Mouse (Mus musculus): Measurements from ENCODE around the gene Epb41l5. TPM values are rescaled to one million over a fixed set of nuclear protein-coding genes. Genes with fewer than 3 reads are reported as not detected.

The Epb41l5 gene
- polyA plus RNA-seq, 1 experiment from 2014 or later, result 10.3 TPM

DNA sequence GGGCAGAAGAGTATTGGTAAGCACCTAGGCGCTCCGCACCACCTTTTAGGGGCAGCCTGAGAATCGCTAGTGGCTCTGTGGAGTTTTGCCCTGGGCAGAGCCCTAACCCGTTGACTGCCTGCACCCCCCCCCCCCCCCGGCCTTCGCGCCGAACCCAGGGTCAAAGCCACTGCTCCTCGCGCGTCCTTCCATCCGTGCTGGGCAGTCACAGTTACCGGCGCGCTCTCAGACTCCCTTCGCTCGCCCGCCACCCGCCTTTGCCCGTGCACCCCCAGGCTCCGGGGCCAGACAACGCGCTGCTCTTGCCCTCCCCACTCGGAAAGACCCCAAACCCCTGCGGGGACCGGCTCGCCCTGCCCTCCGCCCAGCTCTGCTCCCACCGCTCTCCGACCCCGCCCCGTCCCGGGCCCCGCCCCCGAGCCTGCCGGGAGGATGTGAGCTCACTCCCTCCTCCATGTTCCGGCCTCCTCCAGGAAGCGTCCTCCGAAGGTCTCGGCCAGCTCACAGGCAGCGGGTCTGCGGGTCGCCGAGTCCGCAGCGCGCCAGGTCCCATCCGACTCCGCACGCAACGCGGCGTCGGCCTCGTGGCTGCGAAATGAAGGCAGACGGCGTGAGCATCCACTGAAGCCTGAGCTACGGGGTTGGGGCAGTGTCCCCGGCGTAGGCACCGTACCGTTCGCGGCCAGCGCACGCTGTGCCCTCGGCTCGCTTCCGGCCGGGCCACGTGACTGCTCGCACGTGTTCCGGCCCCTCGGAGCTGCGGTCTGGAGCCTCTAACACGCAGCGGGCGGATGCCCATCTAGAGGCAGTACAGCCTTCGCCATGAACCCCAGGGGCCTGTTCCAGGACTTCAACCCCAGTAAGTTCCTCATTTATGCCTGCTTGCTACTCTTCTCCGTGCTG, 122.9 kb downstream of the Epb41l5 start, which contains the start of gene Tmem185b:
Tmem185b (plus strand) TSS at position 472 of the 903 bp plus-strand sequence.
- Histone ChIP-seq H3K9me3 (peaks cover 22% of the 10 kb centered on the region), H3K27ac (peak within 1 kb of the TSS; percentile 73), H3K4me1 (peaks cover 29% of the 10 kb centered on the region), H3K9ac (peak within 1 kb of the TSS; percentile 81), H3K36me3 (peaks cover 33% of the 10 kb centered on the region), H3K27me3 (no peaks in the 10 kb centered on the region), H3K4me3 (peak within 1 kb of the TSS; percentile 70), H3K4me2 (replicated peaks) (peak within 1 kb of the TSS; percentile 92)
- peak; percentile 97 for ATAC-seq (ENCODE audit: low FRiP score, low read depth)
- WGBS, result 2% methylated on average over 77 of the region's 82 CpGs

DNA sequence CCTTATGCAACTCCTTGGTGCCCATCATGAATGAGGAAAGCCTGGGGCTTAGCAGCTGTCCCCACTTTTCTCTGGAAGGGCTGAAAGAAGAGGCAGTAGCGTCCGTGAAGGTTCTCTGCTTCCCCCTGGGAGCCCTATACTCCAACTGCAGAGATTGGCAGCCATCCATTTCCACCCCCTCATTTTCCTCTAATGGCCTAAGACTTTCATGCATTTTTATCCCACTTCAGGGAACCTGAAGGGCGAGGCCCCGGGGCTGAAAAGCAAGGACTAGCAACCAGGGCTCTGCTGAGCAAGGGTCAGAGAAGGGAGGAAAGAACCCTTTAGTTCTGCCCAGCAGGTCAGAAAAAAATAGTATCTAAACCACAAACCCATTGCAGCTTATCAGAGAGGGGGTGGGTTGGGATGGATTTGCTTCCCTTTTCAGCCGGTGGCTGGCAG, 123.8 kb downstream of the Epb41l5 start:
- H3K4me1 ChIP-seq, result peaks cover 29% of the 10 kb centered on the region
- no peak for ATAC-seq (ENCODE audit: low FRiP score, low read depth)

GRCm38 (mm10) chr1:119523826-119524225, 125.0 kb downstream of the Epb41l5 start:
- no peak overlapping the region for H3K4me2 ChIP-seq (replicated peaks)
- H3K36me3 ChIP-seq, result peaks cover 23% of the 10 kb centered on the region
- peaks cover 29% of the 10 kb centered on the region for H3K4me1 ChIP-seq
- no peak overlapping the region for H3K9ac ChIP-seq
- H3K27me3 ChIP-seq, result no peaks in the 10 kb centered on the region
- H3K27ac ChIP-seq, result no peak overlapping the region
- ATAC-seq (ENCODE audit: low FRiP score, low read depth), result no peak
- WGBS, result 87% methylated on average over 7 of the region's 7 CpGs
- no peak overlapping the region for H3K4me3 ChIP-seq
- H3K9me3 ChIP-seq, result peaks cover 20% of the 10 kb centered on the region

More for the DNA sequence above, 123.8 kb downstream of the Epb41l5 start:
- H3K27ac ChIP-seq, result no peak overlapping the region; the same call in 1 of the 2 replicates
- H3K27me3 ChIP-seq, result no peaks in the 10 kb centered on the region
- H3K36me3 ChIP-seq, result peaks cover 33% of the 10 kb centered on the region
- peaks cover 22% of the 10 kb centered on the region for H3K9me3 ChIP-seq
- 15% methylated on average over 5 of the region's 5 CpGs for WGBS
- H3K4me2 ChIP-seq (replicated peaks), result peak overlapping the region; percentile 92
- peak overlapping the region; percentile 70 for H3K4me3 ChIP-seq
- H3K9ac ChIP-seq, result peak overlapping the region; percentile 81

- H3K36me3 ChIP-seq, result peaks cover 18% of the 10 kb centered on the region
- H3K4me3 ChIP-seq, result no peak overlapping the region
- peaks cover 29% of the 10 kb centered on the region for H3K4me1 ChIP-seq
- no peak overlapping the region for H3K9ac ChIP-seq
- no peaks in the 10 kb centered on the region for H3K27me3 ChIP-seq
- peaks cover 15% of the 10 kb centered on the region; the same call in 1 of the 2 replicates for H3K9me3 ChIP-seq
- 84% methylated on average over 7 of the region's 7 CpGs for WGBS
- no peak overlapping the region for H3K27ac ChIP-seq
- no peak overlapping the region for H3K4me2 ChIP-seq (replicated peaks)
- ATAC-seq (ENCODE audit: low FRiP score, low read depth), result no peak
Measured at GRCm38 (mm10) chr1:119523369-119523768, 125.4 kb downstream of the Epb41l5 start.

GRCm38 (mm10) chr1:119522726-119523125, 126.1 kb downstream of the Epb41l5 start:
- WGBS, result 85% methylated on average over 4 of the region's 4 CpGs
- peaks cover 12% of the 10 kb centered on the region for H3K36me3 ChIP-seq
- ATAC-seq (ENCODE audit: low FRiP score, low read depth), result no peak
- peaks cover 10% of the 10 kb centered on the region; the same call in 1 of the 2 replicates for H3K9me3 ChIP-seq
- no peak overlapping the region for H3K4me3 ChIP-seq
- H3K4me2 ChIP-seq (replicated peaks), result no peak overlapping the region
- H3K4me1 ChIP-seq, result peaks cover 29% of the 10 kb centered on the region
- H3K9ac ChIP-seq, result no peak overlapping the region
- H3K27ac ChIP-seq, result no peak overlapping the region
- no peaks in the 10 kb centered on the region for H3K27me3 ChIP-seq

- H3K4me3 ChIP-seq, result no peak overlapping the region
- no peak for ATAC-seq (ENCODE audit: low FRiP score, low read depth)
- 80% methylated on average over 7 of the region's 7 CpGs for WGBS
Measured at GRCm38 (mm10) chr1:119521681-119522080, 127.1 kb downstream of the Epb41l5 start.

DNA sequence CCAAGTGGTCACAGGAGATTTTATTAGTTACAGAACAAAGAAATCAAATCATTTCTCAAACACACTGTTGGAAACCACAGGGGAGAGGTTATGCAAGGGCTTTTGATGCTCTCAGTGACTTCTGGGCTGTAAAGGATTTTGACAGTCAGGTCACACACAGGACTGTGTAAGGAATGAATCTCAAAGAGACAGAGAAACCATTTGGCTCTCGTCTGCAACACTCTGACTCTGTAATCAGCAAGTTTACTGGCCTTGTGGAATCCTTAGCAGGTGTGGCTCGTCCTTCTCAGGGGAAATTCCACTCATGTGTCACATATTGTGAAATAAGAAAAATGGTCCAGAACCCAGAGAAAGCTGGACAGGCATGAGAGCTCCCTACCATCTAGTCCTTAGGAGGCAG, 127.8 kb downstream of the Epb41l5 start:
- no peaks in the 10 kb centered on the region for H3K36me3 ChIP-seq
- H3K9ac ChIP-seq, result no peak overlapping the region
- H3K27me3 ChIP-seq, result no peaks in the 10 kb centered on the region
- no peaks in the 10 kb centered on the region for H3K9me3 ChIP-seq
- no peak overlapping the region for H3K4me2 ChIP-seq (replicated peaks)
- peaks cover 16% of the 10 kb centered on the region for H3K4me1 ChIP-seq
- 27% methylated on average over 2 of the region's 2 CpGs for WGBS
- no peak overlapping the region for H3K27ac ChIP-seq
- no peak for ATAC-seq (ENCODE audit: low FRiP score, low read depth)
- H3K4me3 ChIP-seq, result no peak overlapping the region

More at GRCm38 (mm10) chr1:119521681-119522080, 127.1 kb downstream of the Epb41l5 start:
- Histone ChIP-seq H3K9me3 (peaks cover 2% of the 10 kb centered on the region; the same call in 1 of the 2 replicates), H3K9ac (no peak overlapping the region), H3K27me3 (no peaks in the 10 kb centered on the region), H3K4me2 (replicated peaks) (no peak overlapping the region), H3K36me3 (peaks cover 1% of the 10 kb centered on the region), H3K4me1 (peaks cover 21% of the 10 kb centered on the region), H3K27ac (no peak overlapping the region)

DNA sequence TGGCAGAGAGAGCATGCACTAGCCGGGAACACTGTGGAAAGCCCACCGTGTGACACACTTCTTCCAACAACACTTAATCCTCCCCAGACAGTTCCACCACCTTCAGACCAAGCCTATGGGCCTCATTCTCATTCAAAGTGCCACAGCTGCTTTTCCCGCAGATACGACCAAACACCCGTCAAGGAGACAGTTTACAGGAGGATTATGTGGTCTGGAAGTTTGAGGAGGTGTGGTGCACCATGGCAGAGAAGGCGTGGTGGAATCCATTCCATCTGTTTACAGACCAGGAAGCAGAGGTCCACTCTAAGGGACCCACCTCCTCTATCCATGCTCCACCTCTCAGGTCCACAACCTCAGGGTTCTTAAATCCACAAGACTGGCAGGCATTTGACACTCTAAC, 129.5 kb downstream of the Epb41l5 start:
- H3K4me1 ChIP-seq, result peaks cover 4% of the 10 kb centered on the region; the same call in 1 of the 2 replicates
- ATAC-seq (ENCODE audit: low FRiP score, low read depth), result no peak

DNA sequence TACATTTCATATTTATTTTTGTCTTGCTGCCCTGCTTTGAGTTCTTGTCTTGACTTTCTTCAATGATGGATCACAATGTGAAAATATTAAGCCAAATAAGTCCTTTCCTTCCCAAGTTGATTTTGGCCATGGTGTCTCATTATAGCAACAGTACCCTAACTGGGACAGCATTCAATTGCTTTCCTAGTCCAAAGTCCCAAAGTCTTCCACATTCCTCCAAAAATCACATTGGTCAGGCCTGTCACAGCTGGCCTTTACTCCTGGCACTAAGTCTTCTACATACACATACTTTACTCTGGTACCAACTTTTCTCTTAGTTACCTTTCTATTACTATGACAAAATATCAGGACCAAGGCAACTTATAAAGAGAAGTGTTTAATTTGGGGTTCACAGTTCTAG, 130.0 kb downstream of the Epb41l5 start:
- Histone ChIP-seq H3K27ac (no peak overlapping the region), H3K4me2 (replicated peaks) (no peak overlapping the region), H3K36me3 (no peaks in the 10 kb centered on the region), H3K4me3 (no peak overlapping the region), H3K4me1 (no peaks in the 10 kb centered on the region), H3K9ac (no peak overlapping the region), H3K9me3 (no peaks in the 10 kb centered on the region), H3K27me3 (no peaks in the 10 kb centered on the region)
- ATAC-seq (ENCODE audit: low FRiP score, low read depth), result no peak

More for the DNA sequence above, 129.5 kb downstream of the Epb41l5 start:
- Histone ChIP-seq H3K4me2 (replicated peaks) (no peak overlapping the region), H3K36me3 (no peaks in the 10 kb centered on the region), H3K4me3 (no peak overlapping the region), H3K9ac (no peak overlapping the region), H3K9me3 (no peaks in the 10 kb centered on the region), H3K27me3 (no peaks in the 10 kb centered on the region), H3K27ac (no peak overlapping the region)
- 67% methylated on average over 6 of the region's 6 CpGs for WGBS

- H3K4me3 ChIP-seq, result no peak overlapping the region
- no peak overlapping the region for H3K4me2 ChIP-seq (replicated peaks)
- no peaks in the 10 kb centered on the region for H3K27me3 ChIP-seq
- 79% methylated on average over 7 of the region's 7 CpGs for WGBS
- H3K36me3 ChIP-seq, result no peaks in the 10 kb centered on the region
- no peak for ATAC-seq (ENCODE audit: low FRiP score, low read depth)
- no peaks in the 10 kb centered on the region for H3K4me1 ChIP-seq
- no peaks in the 10 kb centered on the region for H3K9me3 ChIP-seq
- H3K27ac ChIP-seq, result no peak overlapping the region
- no peak overlapping the region for H3K9ac ChIP-seq
Measured at GRCm38 (mm10) chr1:119518060-119518459, 130.7 kb downstream of the Epb41l5 start.

GRCm38 (mm10) chr1:119510857-119511256, 137.9 kb downstream of the Epb41l5 start:
- H3K27ac ChIP-seq, result peak overlapping the region; percentile 17; the same call in 1 of the 2 replicates
- no peaks in the 10 kb centered on the region for H3K27me3 ChIP-seq
- H3K36me3 ChIP-seq, result no peaks in the 10 kb centered on the region
- 0 out of 2 replicates have a peak, but pooled peaks have one; percentile 30 for ATAC-seq (ENCODE audit: low FRiP score, low read depth)
- no peak overlapping the region for H3K4me2 ChIP-seq (replicated peaks)
- H3K9me3 ChIP-seq, result no peaks in the 10 kb centered on the region
- peaks cover 13% of the 10 kb centered on the region for H3K4me1 ChIP-seq
- H3K4me3 ChIP-seq, result no peak overlapping the region
- 51% methylated on average over 8 of the region's 8 CpGs for WGBS
- H3K9ac ChIP-seq, result no peak overlapping the region

DNA sequence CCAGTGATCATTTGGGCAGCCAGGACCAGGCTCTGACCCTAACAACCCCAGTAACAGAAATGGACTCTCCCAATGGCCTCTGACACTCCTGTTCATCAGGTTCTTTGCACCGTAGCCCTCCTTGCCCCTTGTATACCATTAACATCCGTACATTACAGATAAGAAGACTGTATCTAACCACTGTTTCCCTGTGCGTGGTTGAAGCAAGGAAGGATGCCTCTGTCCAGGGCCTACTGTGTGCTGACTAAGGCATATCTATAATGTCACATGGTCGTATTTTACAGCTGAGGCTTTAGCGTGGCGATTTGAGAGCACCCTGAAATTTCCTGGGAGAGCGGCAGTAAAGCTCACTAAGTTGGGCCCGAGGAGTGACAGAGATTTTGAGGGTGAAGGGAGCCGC, 138.4 kb downstream of the Epb41l5 start:
- Histone ChIP-seq H3K4me1 (peaks cover 13% of the 10 kb centered on the region), H3K36me3 (no peaks in the 10 kb centered on the region), H3K9me3 (no peaks in the 10 kb centered on the region), H3K27me3 (no peaks in the 10 kb centered on the region), H3K27ac (peak overlapping the region; percentile 17; the same call in 1 of the 2 replicates), H3K9ac (no peak overlapping the region), H3K4me3 (no peak overlapping the region), H3K4me2 (replicated peaks) (no peak overlapping the region)
- WGBS, result 56% methylated on average over 9 of the region's 9 CpGs
- no peak for ATAC-seq (ENCODE audit: low FRiP score, low read depth)
